Mouse (Mus musculus) v-Abl transformed pro-B cells (cell line): ENCODE measurements around the gene Samd4b.

Source experiments
- in situ Hi-C, 2 experiments: fragments of 400-800 bp; cut with MboI; formaldehyde crosslinking; loops; one replicate each; pipeline ENCODE4 v1.15.1; 2025; ENCODE audit not compliant: unreplicated experiment in 2 of 2

Gene Samd4b

DNA sequence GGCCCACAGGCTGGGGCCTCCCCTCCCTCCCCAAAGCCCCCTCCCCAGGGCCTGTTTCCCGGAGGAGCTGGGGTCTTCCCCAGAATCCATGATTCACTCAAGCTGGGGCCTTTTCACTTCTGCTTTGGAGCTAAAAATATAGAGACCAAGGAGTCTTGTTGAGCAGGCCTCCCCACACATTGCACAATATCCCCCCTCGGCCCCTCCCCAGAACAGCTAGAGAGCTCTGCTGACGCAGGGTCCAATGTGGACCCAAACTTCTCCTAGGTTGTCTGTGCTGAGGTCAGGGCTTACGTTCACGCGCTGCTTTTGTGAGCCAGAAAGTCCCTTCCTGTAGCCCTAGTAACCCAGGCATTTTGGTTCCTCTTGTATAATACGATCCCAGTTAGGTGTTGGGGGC lies 211.9 kb downstream of the Samd4b start:
- in situ Hi-C loops, result loop anchor here in 1 of 2 experiments (25.0 kb wide), 1 partner anchor 924 kb away; the partner anchor contains the start of gene Sertad3

DNA sequence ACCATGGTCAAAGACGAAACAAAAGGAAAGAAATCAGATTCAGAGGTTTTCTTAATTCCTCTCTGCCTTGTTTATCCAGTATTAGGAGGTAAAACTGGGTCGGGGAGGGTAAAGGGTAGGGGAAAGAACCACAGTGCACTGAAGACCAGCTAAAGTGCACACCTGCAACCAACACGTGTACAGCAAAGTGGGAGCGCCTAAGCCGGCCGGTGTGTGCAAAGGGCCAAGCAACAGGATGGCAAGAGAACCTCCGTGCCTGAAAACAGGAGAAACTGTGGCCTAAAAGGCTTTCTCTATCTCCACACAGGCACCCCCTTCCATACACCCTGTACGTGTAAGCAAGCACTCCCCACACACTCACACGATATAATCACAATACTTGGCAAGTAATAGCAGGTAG lies 212.7 kb downstream of the Samd4b start:
- in situ Hi-C loops, result loop anchor here in 1 of 2 experiments (25.0 kb wide), 1 partner anchor 923 kb away; the partner anchor contains the start of gene Sertad3

DNA sequence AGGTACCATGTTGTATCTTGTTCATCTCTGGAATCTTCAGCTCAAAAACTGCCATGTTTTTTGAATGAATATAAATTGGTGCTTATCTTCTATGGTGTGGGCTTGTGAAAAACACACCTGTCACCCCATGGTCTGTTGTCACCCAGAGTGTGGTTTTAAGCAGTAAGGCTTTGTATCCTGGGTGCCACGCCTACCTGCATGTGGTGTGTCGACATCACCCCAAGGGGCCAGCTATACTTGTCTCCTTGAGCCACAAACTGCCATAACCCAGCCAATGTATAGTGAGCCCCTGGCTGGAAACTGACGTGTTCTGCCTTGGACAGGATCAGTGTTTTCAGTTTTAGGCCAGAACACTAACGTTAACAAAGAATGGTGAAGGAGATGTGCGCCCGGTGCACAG lies 213.8 kb downstream of the Samd4b start:
- in situ Hi-C loops, result loop anchor here in 1 of 2 experiments (25.0 kb wide), 1 partner anchor 922 kb away; the partner anchor contains the start of gene Sertad3

DNA sequence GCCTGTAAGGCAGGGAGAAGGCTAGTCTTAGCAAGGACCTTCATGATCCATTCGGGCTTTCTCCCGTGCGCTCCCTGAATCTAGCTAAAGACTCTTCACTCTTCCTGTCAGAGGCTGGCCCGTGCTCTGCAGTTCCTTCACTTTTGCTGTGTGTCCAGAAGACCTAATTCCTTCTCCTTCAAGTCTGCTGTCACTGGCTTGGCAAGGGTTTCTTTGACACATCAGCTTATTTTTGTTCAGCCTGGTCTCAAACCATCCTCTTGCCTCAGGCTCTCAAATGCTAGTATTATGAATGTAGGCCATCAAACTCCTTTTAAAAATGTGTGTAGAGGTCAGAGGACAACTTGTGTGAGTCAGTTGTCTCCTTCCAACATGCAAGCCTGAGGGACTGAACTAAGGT lies 214.3 kb downstream of the Samd4b start:
- in situ Hi-C loops, result loop anchor here in 1 of 2 experiments (25.0 kb wide), 1 partner anchor 921 kb away; the partner anchor contains the start of gene Sertad3

DNA sequence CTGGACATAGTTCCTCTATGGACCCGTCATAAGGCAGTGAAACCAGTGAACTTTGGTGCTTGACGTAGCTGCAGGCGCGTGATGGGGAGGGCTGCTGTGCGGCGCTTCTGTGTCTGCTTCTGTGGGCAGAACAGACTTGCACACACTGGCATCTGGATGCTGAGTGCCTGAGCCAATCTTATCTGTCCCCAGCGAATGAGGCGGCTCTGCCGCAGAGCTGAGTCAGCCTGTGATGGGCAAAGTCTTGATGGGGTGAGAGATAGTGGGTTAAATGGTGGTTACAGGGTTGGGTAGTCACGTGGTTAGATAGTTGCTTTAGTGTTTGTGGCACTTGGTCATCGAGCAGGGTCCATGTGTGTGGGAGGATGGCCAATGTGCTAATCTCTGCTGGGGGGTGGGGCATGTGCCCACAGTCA lies 215.0 kb downstream of the Samd4b start:
- in situ Hi-C loops, result loop anchor here in 1 of 2 experiments (25.0 kb wide), 1 partner anchor 921 kb away; the partner anchor contains the start of gene Sertad3

DNA sequence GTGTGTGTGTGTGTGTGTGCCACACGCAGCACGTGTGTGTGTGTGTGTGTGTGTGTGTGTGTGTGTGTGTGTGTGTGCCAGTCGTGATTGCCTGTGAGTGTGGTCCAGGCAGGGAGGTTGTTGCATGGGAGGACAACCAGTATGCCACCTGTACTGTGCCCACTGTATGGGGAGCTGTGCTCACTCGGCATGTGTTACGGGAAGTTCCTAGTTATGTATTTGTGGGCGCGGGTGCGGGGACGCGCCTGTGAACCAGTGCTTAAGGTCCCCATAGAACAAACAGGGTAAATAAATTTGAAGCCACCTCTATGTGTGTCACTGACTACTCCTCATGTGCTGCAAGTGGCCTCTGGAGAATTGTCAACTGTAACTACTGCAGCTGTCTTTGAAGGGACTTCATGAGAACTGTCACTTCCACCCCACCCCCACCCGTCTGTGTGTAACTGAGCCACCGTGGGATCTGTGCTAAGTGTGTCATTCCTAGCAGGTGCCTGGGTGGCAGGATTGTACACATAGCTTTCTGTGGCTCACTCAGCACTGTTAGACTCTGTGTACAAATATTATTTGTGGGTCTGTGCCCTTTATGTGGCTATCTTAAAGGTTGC lies 215.5 kb downstream of the Samd4b start:
- in situ Hi-C loops, result loop anchor here in 1 of 2 experiments (25.0 kb wide), 1 partner anchor 920 kb away; the partner anchor contains the start of gene Sertad3

DNA sequence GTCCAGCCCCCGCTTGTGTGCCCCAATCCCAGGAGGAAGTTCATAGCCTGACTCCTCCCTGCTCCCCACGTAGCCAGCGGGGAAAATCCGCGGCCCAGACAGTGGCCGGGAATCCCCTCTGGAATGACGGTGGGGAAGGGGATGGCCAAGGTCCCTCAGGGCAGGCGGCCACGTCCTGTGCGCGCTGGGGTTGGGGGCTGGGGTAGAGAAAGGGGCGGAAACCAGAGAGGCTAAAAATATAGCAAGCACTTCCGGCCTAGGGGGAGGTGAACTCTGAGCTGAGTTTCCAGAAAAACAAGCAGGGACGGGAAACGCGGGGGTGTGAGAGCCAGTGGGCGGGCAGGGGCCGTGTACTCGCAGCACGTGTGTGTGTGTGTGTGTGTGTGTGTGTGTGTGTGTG lies 216.0 kb downstream of the Samd4b start:
- in situ Hi-C loops, result loop anchor here in 1 of 2 experiments (25.0 kb wide), 1 partner anchor 920 kb away; the partner anchor contains the start of gene Sertad3

DNA sequence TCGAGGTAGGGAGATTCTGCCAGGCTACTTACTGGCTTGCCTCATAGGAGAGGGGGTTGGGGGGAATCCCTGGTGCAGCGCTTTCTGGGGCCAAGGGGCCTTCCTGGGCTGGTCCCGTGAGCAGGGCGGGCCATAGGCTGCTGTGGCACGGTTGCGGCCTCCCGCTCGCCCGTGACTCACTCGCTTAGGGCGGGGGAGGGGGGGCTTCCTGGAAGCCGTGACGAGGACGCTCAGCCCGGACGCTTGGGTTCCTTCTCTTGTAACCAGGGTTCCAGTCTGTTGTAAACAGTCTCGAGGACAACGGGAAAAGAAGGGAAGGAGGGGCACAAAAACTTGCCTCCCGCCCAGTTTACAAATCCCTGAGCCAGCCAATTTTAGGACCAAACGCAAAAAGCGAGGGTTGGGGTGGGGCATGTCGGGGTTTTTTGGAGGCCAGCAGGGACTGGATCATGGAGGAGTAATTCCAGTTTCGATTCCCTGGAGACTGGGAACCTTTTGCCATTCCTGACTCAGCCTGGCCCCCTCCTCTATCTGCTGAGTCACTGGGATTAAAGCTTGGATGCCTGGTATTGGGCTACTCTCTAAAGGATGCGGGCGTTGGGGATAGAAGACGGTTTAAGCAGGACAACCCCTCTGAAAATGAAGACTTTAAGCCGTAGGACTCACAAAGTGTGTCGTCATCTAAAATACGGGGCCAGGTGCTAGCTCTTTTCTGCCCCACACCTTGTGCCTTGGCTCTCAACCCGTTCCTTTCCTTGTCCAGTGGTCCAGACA lies 216.7 kb downstream of the Samd4b start:
- in situ Hi-C loops, result loop anchor here in 1 of 2 experiments (25.0 kb wide), 1 partner anchor 919 kb away; the partner anchor contains the start of gene Sertad3

DNA sequence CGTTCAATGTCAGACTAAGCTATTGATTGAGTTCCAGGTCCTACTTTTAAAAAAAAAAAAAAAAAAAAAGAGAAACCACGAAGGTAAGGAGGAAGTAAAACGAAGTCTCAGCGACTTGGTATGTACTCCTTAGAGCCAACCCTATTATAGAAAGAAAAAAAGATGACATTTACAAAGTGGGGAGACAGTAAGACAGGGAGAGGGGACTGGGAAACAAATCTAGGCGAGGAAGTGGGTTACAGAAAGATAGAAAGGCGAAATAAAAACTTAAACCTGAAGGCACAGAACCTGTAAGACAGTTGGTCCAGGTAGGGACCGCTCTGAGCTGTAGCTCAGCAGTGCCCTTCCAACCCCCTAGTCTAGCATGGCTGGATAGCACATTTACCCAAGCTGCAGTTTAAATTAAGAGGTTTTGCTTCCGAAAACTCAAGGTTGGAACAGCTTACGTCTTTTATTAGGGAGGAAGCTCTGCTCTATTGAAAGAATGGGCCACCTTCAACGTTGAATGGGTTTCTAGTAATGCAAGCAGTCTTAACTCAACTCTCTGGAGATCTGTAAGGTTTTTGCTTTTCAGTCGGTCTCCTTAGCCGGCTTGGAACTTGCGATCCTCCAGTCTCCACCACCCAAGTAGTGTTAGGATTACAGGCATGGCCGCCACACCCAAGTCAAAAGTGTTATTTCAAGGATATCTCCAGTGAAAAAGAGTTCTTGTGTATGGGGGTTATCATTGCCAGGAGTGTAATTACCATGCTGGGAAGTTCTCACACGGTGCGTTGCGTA lies 217.5 kb downstream of the Samd4b start, which contains the start of gene Zfp36:
Zfp36 (minus strand) TSS at position 17 of the 780 bp plus-strand sequence.
- in situ Hi-C loops, result loop anchor here in 1 of 2 experiments (25.0 kb wide), 1 partner anchor 918 kb away; the partner anchor contains the start of gene Sertad3

DNA sequence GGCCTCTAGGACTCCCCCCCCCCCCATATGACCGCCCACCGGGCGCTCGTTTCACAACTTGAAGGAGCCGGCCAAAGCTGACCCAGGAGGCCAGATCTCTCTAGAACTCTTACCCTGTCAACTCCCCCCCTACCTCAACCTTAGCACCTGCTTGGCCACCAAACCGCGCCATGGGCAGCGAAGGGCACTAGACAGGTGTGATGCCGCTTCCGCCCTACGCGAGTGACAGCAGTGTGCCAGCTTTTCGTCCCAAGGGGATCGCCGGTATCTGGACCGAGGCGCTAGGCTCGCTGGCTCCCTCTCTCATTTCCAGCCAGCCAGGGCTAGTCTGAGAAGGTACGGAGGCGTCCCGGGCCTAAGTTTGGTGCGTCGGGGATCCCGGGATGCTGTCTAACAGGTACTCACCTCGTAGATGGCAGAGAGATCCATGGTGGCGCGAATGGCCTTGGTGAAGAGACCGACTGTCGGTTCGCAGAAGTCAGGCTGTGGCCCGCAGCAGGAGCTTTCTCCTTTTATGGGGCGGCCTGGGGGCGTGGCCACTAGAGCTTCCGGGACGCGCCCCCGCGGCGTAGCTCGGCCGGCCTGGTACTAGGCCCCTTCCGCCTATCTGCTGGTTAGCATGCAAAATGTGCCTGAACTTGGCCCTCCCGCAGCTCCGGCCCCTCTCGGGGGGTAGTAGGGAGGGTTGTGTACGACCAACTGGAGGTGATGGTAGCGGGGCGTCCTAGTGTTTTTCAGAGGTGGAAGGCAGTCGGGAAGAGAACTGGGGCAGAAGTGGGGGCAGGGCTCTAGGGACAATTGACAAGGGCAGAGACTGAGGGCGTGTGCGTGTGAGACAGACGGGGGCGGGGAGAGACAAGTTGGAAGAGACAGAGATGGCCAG lies 218.9 kb downstream of the Samd4b start:
- in situ Hi-C loops, result loop anchor here in 1 of 2 experiments (5.0 to 25.0 kb wide), 4 partner anchors 56 to 917 kb away; partner anchors contain the start of genes Gmfg, Pak4, Samd4b and Sertad3

DNA sequence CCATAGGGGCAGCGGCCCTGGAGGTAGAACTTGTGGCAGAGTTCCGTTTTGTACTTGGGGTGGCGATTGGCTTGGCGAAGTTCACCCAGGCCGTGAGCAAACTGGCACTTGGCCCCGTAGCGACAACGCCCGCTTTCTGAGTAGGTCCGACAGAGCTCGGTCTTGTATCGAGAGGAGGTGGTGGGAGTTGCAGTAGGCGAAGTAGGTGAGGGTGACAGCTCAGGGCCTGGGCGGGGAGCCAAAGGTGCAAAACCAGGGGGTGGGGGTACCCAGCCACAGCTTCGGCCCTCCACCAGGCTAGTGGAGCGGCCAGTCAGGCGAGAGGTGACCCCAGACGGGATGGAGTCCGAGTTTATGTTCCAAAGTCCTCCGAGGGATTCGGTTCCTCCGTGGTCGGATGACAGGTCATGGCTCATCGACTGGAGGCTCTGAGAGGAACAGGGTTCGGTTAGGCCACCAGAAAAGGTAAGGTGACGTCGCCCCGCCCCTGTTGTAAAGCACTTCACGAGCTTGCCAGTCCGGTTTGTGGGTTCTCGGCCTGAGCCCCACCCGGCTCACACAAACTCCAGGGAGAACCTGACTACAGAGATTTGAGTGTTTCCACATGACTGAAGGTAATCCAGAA lies 219.8 kb downstream of the Samd4b start:
- in situ Hi-C loops, result loop anchor here in 1 of 2 experiments (5.0 to 25.0 kb wide), 4 partner anchors 57 to 916 kb away; partner anchors contain the start of genes Gmfg, Pak4, Samd4b and Sertad3

DNA sequence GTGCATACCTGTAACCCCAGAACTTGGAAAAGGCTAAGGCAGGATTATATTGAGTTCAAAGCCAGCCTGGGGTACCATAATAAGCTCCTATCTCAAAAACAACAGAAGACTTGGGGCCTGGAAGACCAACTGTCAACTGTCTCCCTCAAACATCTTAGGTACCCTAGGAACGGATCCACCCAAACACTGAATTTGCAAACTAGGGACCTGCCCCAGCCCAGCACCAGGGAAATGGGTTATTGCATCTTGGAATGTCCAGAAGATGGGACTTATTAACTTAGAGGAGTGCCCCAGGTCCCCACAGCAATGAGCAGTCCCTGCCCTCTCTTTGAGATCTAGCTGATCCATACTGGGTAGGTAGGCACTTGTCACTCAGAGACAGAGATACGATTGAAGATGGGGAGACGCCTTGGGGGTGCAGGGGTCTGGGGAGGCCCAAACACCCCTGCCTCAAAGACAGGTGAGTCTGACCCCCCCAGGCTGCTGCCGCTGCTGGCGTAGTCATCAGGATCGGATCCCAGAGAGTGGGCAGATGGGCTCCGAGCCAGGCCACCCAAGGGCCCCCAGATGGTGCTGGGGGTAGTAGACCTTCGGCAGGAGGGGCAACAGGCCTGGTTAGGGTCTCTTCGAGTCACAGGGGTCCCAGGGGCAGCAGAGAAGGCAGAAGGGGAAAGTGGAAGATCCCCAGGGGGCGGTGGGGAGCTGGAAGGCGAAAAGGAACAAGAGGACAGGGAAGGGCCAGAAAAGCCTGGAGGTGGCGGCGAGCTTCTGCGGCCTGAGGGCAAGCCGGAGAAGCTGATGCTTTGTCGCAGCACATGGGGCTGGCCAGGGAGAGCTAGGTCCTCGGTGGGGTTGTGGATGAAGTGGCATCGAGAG lies 220.5 kb downstream of the Samd4b start:
- in situ Hi-C loops, result loop anchor here in 1 of 2 experiments (5.0 to 25.0 kb wide), 4 partner anchors 57 to 915 kb away; partner anchors contain the start of genes Gmfg, Pak4, Samd4b and Sertad3

DNA sequence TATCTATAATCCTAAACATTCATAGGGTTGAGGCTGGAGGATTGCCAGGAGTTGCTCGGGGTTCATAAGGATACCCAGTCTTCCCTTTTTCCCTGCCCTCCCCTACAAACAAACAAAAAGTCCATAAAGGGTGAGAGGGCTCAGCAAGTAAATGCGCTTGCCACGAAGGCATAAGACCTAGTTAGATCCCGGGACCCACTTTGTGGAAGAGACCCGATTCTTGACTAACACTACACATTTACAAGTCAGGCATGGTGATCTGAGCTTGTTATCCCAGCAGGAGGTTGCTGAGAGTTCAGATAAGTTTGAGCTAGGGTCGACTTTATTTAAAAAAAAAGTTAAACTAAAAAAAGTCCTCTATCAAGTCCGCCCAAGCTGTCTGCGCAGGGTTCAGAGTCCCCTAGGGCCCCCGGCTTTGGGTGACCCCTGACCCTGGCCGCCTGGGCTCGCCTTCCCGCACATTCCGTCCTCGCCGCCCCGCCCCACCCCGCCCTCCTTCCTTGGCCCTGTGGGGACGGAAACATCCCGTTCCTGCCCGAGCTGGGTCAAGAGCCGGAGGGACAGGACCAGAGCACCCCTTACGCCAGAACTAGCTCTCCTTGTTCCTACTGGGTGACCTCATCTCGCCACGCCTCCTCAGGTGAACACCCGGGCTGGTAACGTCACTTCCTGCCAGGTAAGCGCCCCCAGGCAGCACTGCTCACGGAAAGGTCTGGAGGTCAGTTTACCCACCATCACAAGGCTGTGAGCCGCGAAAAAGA lies 221.8 kb downstream of the Samd4b start:
- in situ Hi-C loops, result loop anchor here in 1 of 2 experiments (5.0 to 25.0 kb wide), 4 partner anchors 59 to 914 kb away; partner anchors contain the start of genes Gmfg, Pak4, Samd4b and Sertad3

DNA sequence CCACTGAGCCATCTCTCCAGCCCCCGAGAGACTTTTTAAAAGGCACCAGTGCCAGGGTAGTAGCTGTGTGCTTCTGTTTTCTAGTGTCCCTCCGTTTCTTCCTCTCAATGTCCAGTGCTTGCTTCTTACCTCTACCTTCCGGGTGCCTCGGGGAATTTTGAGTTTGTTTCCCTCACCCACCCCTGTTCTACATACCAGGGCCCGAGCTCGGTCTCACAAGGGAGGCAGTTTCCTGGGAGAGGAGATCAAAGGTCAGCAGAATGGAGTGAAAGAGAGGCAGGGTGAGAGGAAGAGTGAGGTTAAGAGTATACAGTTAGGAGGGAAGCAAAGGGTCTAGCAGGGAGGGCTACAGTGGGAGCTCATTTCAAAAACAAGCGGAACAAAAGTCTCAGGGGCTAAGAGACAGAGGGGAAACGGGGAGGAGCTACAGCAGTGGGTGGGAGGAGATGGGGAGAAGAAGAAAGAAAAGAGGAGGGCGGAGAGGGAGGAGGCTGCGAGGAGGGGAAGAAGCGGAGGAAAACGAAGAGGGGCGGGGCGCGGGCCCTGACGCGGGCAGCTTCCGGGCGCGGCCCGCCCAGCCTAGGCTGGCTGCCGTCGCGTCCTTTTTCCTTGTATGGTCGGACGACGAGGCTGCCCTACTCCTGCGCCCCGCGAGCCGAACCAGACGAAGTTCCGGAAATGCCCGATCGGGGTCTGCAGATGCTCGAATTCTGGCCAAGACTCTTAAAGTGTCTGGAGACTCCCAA lies 222.6 kb downstream of the Samd4b start:
- in situ Hi-C loops, result loop anchor here in 1 of 2 experiments (5.0 to 25.0 kb wide), 4 partner anchors 59 to 913 kb away; partner anchors contain the start of genes Gmfg, Pak4, Samd4b and Sertad3

DNA sequence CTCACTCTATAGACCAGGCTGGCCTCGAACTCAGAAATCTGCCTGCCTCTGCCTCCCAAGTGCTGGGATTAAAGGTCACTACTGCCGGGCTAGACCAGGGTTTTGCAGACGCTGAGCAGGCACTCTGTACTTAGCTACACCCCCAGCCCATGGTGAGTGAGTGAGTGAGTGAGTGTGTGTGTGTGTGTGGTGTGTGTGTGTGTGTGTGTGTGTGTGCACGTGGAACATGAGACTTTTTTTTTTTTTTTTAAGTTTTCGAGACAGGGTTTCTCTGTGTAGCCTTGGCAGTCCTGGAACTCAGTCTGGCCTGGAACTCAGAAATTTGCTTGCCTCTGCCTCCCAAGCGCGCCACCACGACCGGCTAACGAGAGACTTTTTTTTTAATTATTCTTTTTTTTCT lies 223.3 kb downstream of the Samd4b start:
- in situ Hi-C loops, result loop anchor here in 1 of 2 experiments (5.0 to 25.0 kb wide), 4 partner anchors 60 to 912 kb away; partner anchors contain the start of genes Gmfg, Pak4, Samd4b and Sertad3
